Mouse (Mus musculus) myocyte (in vitro differentiated cells): ENCODE measurements at regions not wholly inside any gene's neighbourhood (a gene's known extent, or its start where the extent isn't known, plus 50 kb on each side); places are given as distances from the start of the nearest gene placed in this dataset.

Source experiments
- H3K27me3 ChIP-seq: one replicate; pipeline ENCODE4 v1.6.1; 2011; ENCODE audit not compliant: control insufficient read depth, insufficient read depth, insufficient read length
- H3K36me3 ChIP-seq: one replicate; pipeline ENCODE4 v1.6.1; 2011; ENCODE audit not compliant: control insufficient read depth, insufficient read depth
- H3K4me2 ChIP-seq: one replicate; pipeline ENCODE4 v1.6.1; 2011; ENCODE audit warnings: low read depth, control low read depth
- H3K4me3 ChIP-seq: one replicate; pipeline ENCODE4 v1.5.1; 2011; ENCODE audit warnings: mild to moderate bottlenecking, control low read depth, moderate library complexity
- H3K79me2 ChIP-seq: one replicate; pipeline ENCODE4 v1.6.1; 2011; ENCODE audit not compliant: control insufficient read depth, insufficient read depth
- H3ac ChIP-seq: one replicate; pipeline ENCODE4 v1.6.1; 2011; ENCODE audit not compliant: control insufficient read depth, insufficient read length
- CEBPB ChIP-seq: IDR thresholded peaks from 2 replicates; pipeline ENCODE4 v1.6.1; 2011; ENCODE audit warnings: mild to moderate bottlenecking, moderate library complexity; ENCODE audit not compliant: poor library complexity, insufficient read depth, severe bottlenecking
- E2F4 ChIP-seq: IDR thresholded peaks from one replicate; pipeline ENCODE4 v1.6.1; 2011; ENCODE audit warnings: mild to moderate bottlenecking, control low read depth, moderate library complexity; ENCODE audit not compliant: insufficient read depth
- MAX ChIP-seq: IDR thresholded peaks from one replicate; pipeline ENCODE4 v1.6.1; 2011; ENCODE audit warnings: low read depth, mild to moderate bottlenecking, control low read depth
- MYOD1 ChIP-seq, 3 experiments: IDR thresholded peaks; one replicate each; pipeline ENCODE4 v1.6.1; 2011; ENCODE audit warnings: control low read depth in 2 of 3, low read depth in 2 of 3, mild to moderate bottlenecking in 2 of 3, moderate library complexity in 1 of 3; ENCODE audit not compliant: insufficient read length in 2 of 3, control insufficient read depth in 1 of 3
- MYOG ChIP-seq, 3 experiments: IDR thresholded peaks; one replicate each; pipeline ENCODE4 v1.6.1; 2011; ENCODE audit warnings: control low read depth in 2 of 3, low read depth in 2 of 3, mild to moderate bottlenecking in 2 of 3; ENCODE audit not compliant: insufficient read length in 2 of 3, control insufficient read depth in 1 of 3, insufficient read depth in 1 of 3
- POLR2A ChIP-seq: IDR thresholded peaks from one replicate; pipeline ENCODE4 v1.6.1; 2011; ENCODE audit warnings: low read depth, mild to moderate bottlenecking, control low read depth, moderate library complexity; ENCODE audit not compliant: insufficient read length
- POLR2AphosphoS2 ChIP-seq: IDR thresholded peaks from one replicate; pipeline ENCODE4 v1.6.1; 2011; ENCODE audit warnings: low read depth, control low read depth; ENCODE audit not compliant: insufficient read length
- REST ChIP-seq: IDR thresholded peaks from one replicate; pipeline ENCODE4 v1.6.1; 2011; ENCODE audit warnings: mild to moderate bottlenecking, control low read depth, moderate library complexity; ENCODE audit not compliant: insufficient read depth, insufficient read length
- SRF ChIP-seq: IDR thresholded peaks from one replicate; pipeline ENCODE4 v1.6.1; 2011; ENCODE audit warnings: low read depth; ENCODE audit not compliant: control insufficient read depth, insufficient read length
- TCF12 ChIP-seq: IDR thresholded peaks from one replicate; pipeline ENCODE4 v1.6.1; 2011; ENCODE audit warnings: mild to moderate bottlenecking, control low read depth; ENCODE audit not compliant: poor library complexity, insufficient read depth, severe bottlenecking
- USF1 ChIP-seq: IDR thresholded peaks from one replicate; pipeline ENCODE4 v1.6.1; 2011; ENCODE audit warnings: low read depth, mild to moderate bottlenecking, control low read depth, moderate library complexity

- TF ChIP-seq MYOD1 (IDR thresholded peaks at IDR 0.05; ENCODE audit: control insufficient read depth in 1 of 3, insufficient read length in 2 of 3, low read depth in 2 of 3) = no peak
- TF ChIP-seq USF1 = no peak
- TF ChIP-seq CEBPB = no peak
- Histone ChIP-seq H3K79me2 (no peaks in the 10 kb centered on the region), H3K36me3 (no peaks in the 10 kb centered on the region)
These were observed 96.9 kb upstream of the 9330182O14Rik start for GRCm38 (mm10) chr15:40037266-40037665.

GRCm38 (mm10) chr15:40046219-40046618 lies 87.9 kb upstream of the 9330182O14Rik start:
- Histone ChIP-seq H3K4me2 (no peak overlapping the region), H3K79me2 (no peaks in the 10 kb centered on the region), H3K27me3 (no peaks in the 10 kb centered on the region), H3K4me3 (no peak overlapping the region), H3K36me3 (no peaks in the 10 kb centered on the region), H3ac (no peak overlapping the region)
- TF ChIP-seq CEBPB (no peak), SRF (no peak), MAX (no peak), MYOG (IDR thresholded peaks at IDR 0.05; ENCODE audit: control insufficient read depth in 1 of 3, insufficient read depth in 1 of 3, insufficient read length in 2 of 3, low read depth in 2 of 3) (no peak), USF1 (no peak), MYOD1 (IDR thresholded peaks at IDR 0.05; ENCODE audit: control insufficient read depth in 1 of 3, insufficient read length in 2 of 3, low read depth in 2 of 3) (no peak), POLR2AphosphoS2 (no peak), POLR2A (no peak)

More at GRCm38 (mm10) chr15:40037266-40037665, 96.9 kb upstream of the 9330182O14Rik start:
- no peak overlapping the region for H3K4me3 ChIP-seq
- H3K4me2 ChIP-seq = no peak overlapping the region
- no peak overlapping the region for H3ac ChIP-seq
- no peaks in the 10 kb centered on the region for H3K27me3 ChIP-seq

GRCm38 (mm10) chr15:40047100-40047499 lies 87.1 kb upstream of the 9330182O14Rik start:
- TF ChIP-seq SRF = no peak
- TF ChIP-seq MYOG (IDR thresholded peaks at IDR 0.05; ENCODE audit: control insufficient read depth in 1 of 3, insufficient read depth in 1 of 3, insufficient read length in 2 of 3, low read depth in 2 of 3) = no peak
- Histone ChIP-seq H3K4me2 (no peak overlapping the region), H3ac (no peak overlapping the region), H3K79me2 (no peaks in the 10 kb centered on the region), H3K27me3 (no peaks in the 10 kb centered on the region), H3K4me3 (no peak overlapping the region), H3K36me3 (no peaks in the 10 kb centered on the region)

- Histone ChIP-seq H3K4me3 (no peak overlapping the region), H3ac (no peak overlapping the region), H3K27me3 (no peaks in the 10 kb centered on the region), H3K4me2 (no peak overlapping the region), H3K36me3 (no peaks in the 10 kb centered on the region), H3K79me2 (no peaks in the 10 kb centered on the region)
- TF ChIP-seq E2F4 (no peak), TCF12 (no peak), CEBPB (no peak), POLR2AphosphoS2 (no peak), MYOD1 (IDR thresholded peaks at IDR 0.05; ENCODE audit: control insufficient read depth in 1 of 3, insufficient read length in 2 of 3, low read depth in 2 of 3) (no peak), POLR2A (no peak), MYOG (IDR thresholded peaks at IDR 0.05; ENCODE audit: control insufficient read depth in 1 of 3, insufficient read depth in 1 of 3, insufficient read length in 2 of 3, low read depth in 2 of 3) (no peak), REST (no peak)
These were observed 66.1 kb upstream of the 9330182O14Rik start for GRCm38 (mm10) chr15:40068051-40068450.

- Histone ChIP-seq H3K79me2 (no peaks in the 10 kb centered on the region), H3K27me3 (no peaks in the 10 kb centered on the region), H3ac (no peak overlapping the region), H3K4me2 (no peak overlapping the region), H3K36me3 (no peaks in the 10 kb centered on the region), H3K4me3 (no peak overlapping the region)
- TF ChIP-seq MYOD1 (IDR thresholded peaks at IDR 0.05; ENCODE audit: control insufficient read depth in 1 of 3, insufficient read length in 2 of 3, low read depth in 2 of 3) = peak in 1 of 3 experiments; percentile 41
- TF ChIP-seq REST = no peak
- TF ChIP-seq MYOG (IDR thresholded peaks at IDR 0.05; ENCODE audit: control insufficient read depth in 1 of 3, insufficient read depth in 1 of 3, insufficient read length in 2 of 3, low read depth in 2 of 3) = no peak
- TF ChIP-seq E2F4 = no peak
- no peak for TF ChIP-seq CEBPB
- no peak for TF ChIP-seq MAX
- TF ChIP-seq POLR2AphosphoS2 = no peak
- no peak for TF ChIP-seq SRF
These were observed 58.8 kb upstream of the 9330182O14Rik start for GRCm38 (mm10) chr15:40075334-40075893.

- H3K79me2 ChIP-seq = no peaks in the 10 kb centered on the region
- peaks cover 11% of the 10 kb centered on the region for H3K27me3 ChIP-seq
- TF ChIP-seq POLR2A = no peak
- H3K36me3 ChIP-seq = no peaks in the 10 kb centered on the region
- no peak overlapping the region for H3K4me3 ChIP-seq
- H3ac ChIP-seq = no peak overlapping the region
- H3K4me2 ChIP-seq = no peak overlapping the region
These were observed 54.3 kb upstream of the 9330182O14Rik start for GRCm38 (mm10) chr15:40079872-40080271.
